Mouse (Mus musculus): ENCODE measurements around the gene Sema4d.

- TF ChIP-seq MXI1 (IDR thresholded peaks at IDR 0.05; ENCODE audit: low read depth, low read length), result no peak
- no peak for TF ChIP-seq MAX (IDR thresholded peaks at IDR 0.05; ENCODE audit: low read length)
- TF ChIP-seq ZC3H11A (IDR thresholded peaks at IDR 0.05; ENCODE audit: low read depth, low read length), result no peak
- TF ChIP-seq POLR2A (IDR thresholded peaks at IDR 0.05; ENCODE audit: control insufficient read depth in 1 of 2, insufficient read depth in 1 of 2, low read depth in 1 of 2, low read length in 2 of 2, poor library complexity in 1 of 2), result no peak
- TF ChIP-seq CTCF (IDR thresholded peaks at IDR 0.05 in 2 of 3, conservative IDR thresholded peaks at IDR 0.05 in 1 of 3; ENCODE audit: control insufficient read depth in 1 of 3, insufficient read depth in 1 of 3, low read depth in 2 of 3, low read length in 3 of 3, poor library complexity in 1 of 3, severe bottlenecking in 1 of 3), result no peak
- no peak for TF ChIP-seq TCF12 (IDR thresholded peaks at IDR 0.05; ENCODE audit: low read depth, low read length)
- no peak for TF ChIP-seq ZNF384 (IDR thresholded peaks at IDR 0.05; ENCODE audit: low read depth, low read length)
- TF ChIP-seq ZMIZ1 (IDR thresholded peaks at IDR 0.05; ENCODE audit: low read depth, low read length), result no peak
- no peak for TF ChIP-seq USF1 (IDR thresholded peaks at IDR 0.05; ENCODE audit: low read depth, low read length)
- no peak for TF ChIP-seq POLR2AphosphoS2 (IDR thresholded peaks at IDR 0.05; ENCODE audit: low read length)
Observed at GRCm38 (mm10) chr13:51818944-51819326, 25.4 kb upstream of the Sema4d start.
